Mouse (Mus musculus): Measurements from ENCODE around the gene Gxylt2.

GRCm38 (mm10) chr6:100824381-100824965 lies 119.9 kb downstream of the Gxylt2 start:
- TF ChIP-seq GATA2 (IDR thresholded peaks at IDR 0.05; ENCODE audit: borderline replicate concordance, low read depth, low read length): no peak
- TF ChIP-seq CTCF (IDR thresholded peaks at IDR 0.05; ENCODE audit: low read depth, low read length): no peak
- TF ChIP-seq TAL1 (conservative IDR thresholded peaks at IDR 0.05; ENCODE audit: low read depth, low read length): no peak
